Mouse (Mus musculus) colon, adult 2 months (tissue): ENCODE measurements around the gene Arhgef19. TPM values are rescaled to one million over a fixed set of nuclear protein-coding genes. Genes with fewer than 3 reads are reported as not detected.

Experiments
- polyA plus RNA-seq: library from polyadenylated mRNA; depleted of rRNA; stranded (reverse); fragments of >200 nt; gene quantifications from 2 replicates; pipeline ENCODE4 v1.2.3, GENCODE M21; 2012; rRNA removed

Arhgef19 gene
- 23.9 and 27.9 TPM in 2 replicates for polyA plus RNA-seq

DNA sequence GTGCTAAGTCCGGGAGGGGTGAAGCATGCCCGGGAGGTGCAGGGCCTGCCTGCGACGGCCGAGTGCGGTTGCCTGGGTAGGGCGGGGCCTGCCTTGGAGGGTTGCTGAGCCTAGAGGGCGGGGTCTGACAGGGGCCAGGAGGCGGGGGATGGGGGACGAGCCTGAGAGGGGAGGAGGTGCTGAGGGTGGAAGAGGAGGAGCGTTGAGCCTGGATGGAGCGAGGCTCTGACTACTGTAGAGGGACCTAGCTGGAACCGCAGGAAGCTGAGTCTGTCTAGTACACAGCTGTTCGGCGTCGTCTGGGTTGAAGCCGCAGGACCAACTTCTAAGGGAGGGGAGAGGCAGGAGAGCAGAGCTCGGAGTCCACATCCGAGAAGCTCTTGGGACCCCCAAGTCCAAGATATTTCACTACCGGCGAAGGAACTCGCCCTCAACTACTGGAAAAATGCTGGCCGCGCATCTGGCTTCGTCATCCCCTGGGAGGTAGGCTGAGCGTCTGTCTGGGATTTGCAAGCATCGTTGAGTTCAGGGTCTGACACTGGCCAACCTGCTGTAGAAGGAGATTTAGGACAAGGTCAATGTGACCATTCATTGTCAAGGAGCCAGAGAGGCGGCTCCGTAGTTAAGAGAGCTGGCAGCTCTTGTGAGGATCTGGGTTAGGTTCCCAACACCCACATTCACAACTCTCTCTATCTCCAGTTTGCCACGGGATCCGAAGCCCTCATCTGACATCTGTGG is at the start of gene Arhgef19:
TSS of gene Arhgef19 (plus strand) at position 112 of the 738 bp plus-strand sequence.

DNA sequence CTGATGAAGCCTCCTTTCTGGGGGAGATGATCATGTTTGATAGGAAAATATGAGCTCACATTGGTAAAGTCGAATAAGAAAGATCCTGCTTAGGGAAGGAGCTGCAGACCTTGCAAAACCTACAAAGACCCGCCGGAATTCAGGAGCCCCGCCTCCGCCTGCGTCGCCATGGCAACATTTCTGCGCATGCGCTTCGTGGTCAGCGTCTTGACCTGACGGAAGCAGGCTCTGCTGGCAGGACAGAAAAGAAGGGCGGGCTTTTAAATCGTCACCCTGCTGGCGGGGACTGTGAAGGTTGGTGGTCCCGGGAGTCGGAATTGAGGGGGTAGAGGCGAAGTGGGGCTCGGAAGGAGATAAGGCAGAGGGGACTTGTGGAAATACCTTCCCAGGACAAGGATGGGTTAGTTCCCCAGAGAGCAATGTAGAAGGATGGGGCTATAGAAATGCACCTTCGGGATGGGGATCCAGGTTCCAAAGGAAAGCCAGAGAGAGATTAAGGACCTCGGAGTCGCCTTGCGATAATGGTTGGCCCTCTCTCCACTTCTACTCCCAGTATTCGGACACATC is 25.4 kb upstream of the Arhgef19 start, which contains the start of gene Rsg1:
TSS of gene Rsg1 (plus strand) at position 187 of the 567 bp plus-strand sequence.

DNA sequence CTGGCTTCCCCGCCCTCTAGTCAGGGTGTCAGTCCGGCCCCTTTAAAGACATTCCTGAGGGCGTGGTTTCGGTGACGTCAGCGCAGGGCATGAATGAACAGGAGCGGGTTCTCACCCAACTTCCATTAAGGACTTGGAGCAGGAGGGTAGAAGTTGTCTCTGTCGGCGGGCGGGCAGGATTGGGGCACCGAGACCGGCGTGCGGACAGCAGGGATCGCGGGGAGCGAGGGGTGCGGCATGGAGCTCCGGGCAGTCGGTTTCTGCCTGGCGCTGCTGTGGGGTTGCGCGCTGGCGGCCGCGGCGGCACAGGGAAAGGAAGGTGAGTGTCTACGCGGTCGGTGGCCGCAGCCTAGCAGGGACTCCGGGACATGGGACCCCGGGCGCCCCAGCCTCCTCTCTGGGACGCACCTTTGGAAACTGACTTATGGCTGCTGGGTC is 61.8 kb downstream of the Arhgef19 start, which contains the start of gene Epha2:
TSS of gene Epha2 (plus strand) at position 125 of the 438 bp plus-strand sequence.

Other genes with a start within 250 kb of the Arhgef19 start
- gene Mfap2, start 229.1 kb upstream of the Arhgef19 start, polyA plus RNA-seq: 27.4 and 31.3 TPM in 2 replicates
- gene Crocc, start 178.9 kb upstream of the Arhgef19 start, polyA plus RNA-seq: 12.1 and 15.6 TPM in 2 replicates
- gene Necap2, start 161.1 kb upstream of the Arhgef19 start, polyA plus RNA-seq: 95.4 and 103 TPM in 2 replicates
- 0.10 TPM in 1 of 2 replicates, not detected in the other for gene Spata21, start 151.2 kb upstream of the Arhgef19 start, polyA plus RNA-seq
- 67.9 and 69.4 TPM in 2 replicates for gene Szrd1, start 99.7 kb upstream of the Arhgef19 start, polyA plus RNA-seq
- gene Fbxo42, start 91.6 kb upstream of the Arhgef19 start, polyA plus RNA-seq: 13.2 and 13.4 TPM in 2 replicates
- gene Rsg1, start 25.5 kb upstream of the Arhgef19 start, polyA plus RNA-seq: 2.5 and 3.6 TPM in 2 replicates
- gene Epha2, start 61.7 kb downstream of the Arhgef19 start, polyA plus RNA-seq: 13.9 and 17.4 TPM in 2 replicates
- gene Fam131c, start 128.7 kb downstream of the Arhgef19 start, polyA plus RNA-seq: 0.49 and 0.74 TPM in 2 replicates
- 0.06 TPM in 1 of 2 replicates, not detected in the other for gene Clcnka, start 159.2 kb downstream of the Arhgef19 start, polyA plus RNA-seq
- gene Clcnkb, start 176.5 kb downstream of the Arhgef19 start, polyA plus RNA-seq: 0.08 and 0.92 TPM in 2 replicates
- 16.5 and 19.5 TPM in 2 replicates for gene Hspb7, start 181.3 kb downstream of the Arhgef19 start, polyA plus RNA-seq
- 0.35 and 0.40 TPM in 2 replicates for gene Srarp, start 196.6 kb downstream of the Arhgef19 start, polyA plus RNA-seq
- gene Zbtb17, start 205.2 kb downstream of the Arhgef19 start, polyA plus RNA-seq: 40.2 and 41.1 TPM in 2 replicates